Mouse (Mus musculus) midbrain, postnatal 0 days (tissue): Measurements from ENCODE around the gene Ncor1. TPM values are rescaled to one million over a fixed set of nuclear protein-coding genes. Genes with fewer than 3 reads are reported as not detected.

Experiments used
- ATAC-seq: fragments of 200-750 bp; cut with Nextera tagmentation; 2 replicates; pipeline ENCODE4 v1.8.0; 2017; ENCODE audit warnings: moderate number of reproducible peaks, mild to moderate bottlenecking, moderate TSS enrichment, moderate library complexity; ENCODE audit not compliant: low FRiP score
- DNase-seq: peaks from one replicate; pipeline ENCODE4 v3.0.0-alpha.2; 2015; ENCODE audit warnings: low spot score
- H3K27ac ChIP-seq: fragments of 300-500 bp; sonication (generic); 2 replicates; pipeline ENCODE4 v1.5.1; 2014; ENCODE audit warnings: low read depth, mild to moderate bottlenecking, low read length, mixed read lengths
- H3K27me3 ChIP-seq: fragments of 300-500 bp; sonication (generic); 2 replicates; pipeline ENCODE4 v1.6.1; 2014; ENCODE audit warnings: low read length, control low read depth, mixed read lengths; ENCODE audit not compliant: insufficient read depth
- H3K36me3 ChIP-seq: fragments of 300-500 bp; sonication (generic); 2 replicates; pipeline ENCODE4 v1.6.1; 2014; ENCODE audit warnings: low read length, control low read depth, mixed read lengths; ENCODE audit not compliant: insufficient read depth
- H3K4me1 ChIP-seq: fragments of 300-500 bp; sonication (generic); 2 replicates; pipeline ENCODE4 v1.6.1; 2014; ENCODE audit warnings: mild to moderate bottlenecking, control low read depth, antibody characterized with exemption, low read length, mixed read lengths; ENCODE audit not compliant: insufficient read depth
- H3K4me2 ChIP-seq: fragments of 300-500 bp; sonication (generic); 2 replicates; pipeline ENCODE4 v1.6.1; 2014; ENCODE audit warnings: low read depth, mild to moderate bottlenecking, low read length, mixed read lengths; ENCODE audit not compliant: poor library complexity, severe bottlenecking
- H3K4me3 ChIP-seq: fragments of 300-500 bp; sonication (generic); 2 replicates; pipeline ENCODE4 v1.5.1; 2014; ENCODE audit warnings: low read depth, mild to moderate bottlenecking, low read length, moderate library complexity
- H3K9ac ChIP-seq: fragments of 300-500 bp; sonication (generic); replicated peaks from 2 replicates; pipeline ENCODE4 v1.6.1; 2014; ENCODE audit warnings: mild to moderate bottlenecking, low read length, moderate library complexity, mixed read lengths; ENCODE audit not compliant: poor library complexity, severe bottlenecking
- H3K9me3 ChIP-seq: fragments of 300-500 bp; sonication (generic); 2 replicates; pipeline ENCODE4 v1.6.1; 2016; ENCODE audit warnings: low read length, control low read depth
- CTCF ChIP-seq: IDR thresholded peaks from 2 replicates; pipeline ENCODE4 v1.5.1; 2016; ENCODE audit warnings: antibody characterized with exemption, mild to moderate bottlenecking
- WGBS: fragments of 180-500 bp; shearing (Covaris S2); extraction: QIAGEN DNeasy Blood & Tissue Kit; methylation state at CpG from one replicate; pipeline ENCODE4 v1.1.7; 2014; 5-methylcytosine and 5-hydroxymethylcytosine counted together
- polyA plus RNA-seq: library from polyadenylated mRNA; unstranded; fragments of >200 nt; fragmentation: Nextera tagmentation; extraction: Ambion mirVana; gene quantifications from 2 replicates; pipeline ENCODE4 v1.2.1, GENCODE M21; 2015
- total RNA-seq: library from RNA; depleted of rRNA; stranded (reverse); fragments of >200 nt; gene quantifications from 2 replicates; pipeline ENCODE4 v1.2.3, GENCODE M21; 2014

The Ncor1 gene
- total and polyA plus RNA-seq, 2 experiments from 2014 or later, result 128 to 152 TPM

- no peak overlapping the region for H3K4me3 ChIP-seq
- DNase-seq, result peak; percentile 7
- ATAC-seq, result no peak
- no peak overlapping the region for H3K9ac ChIP-seq
- peaks cover 57% of the 10 kb centered on the region for H3K36me3 ChIP-seq
- no peaks in the 10 kb centered on the region for H3K4me1 ChIP-seq
- WGBS, result 81% methylated on average over 5 of the region's 5 CpGs
- H3K9me3 ChIP-seq, result no peaks in the 10 kb centered on the region
- H3K27ac ChIP-seq, result no peak overlapping the region
- no peak overlapping the region for H3K4me2 ChIP-seq
- no peak for TF ChIP-seq CTCF
- no peaks in the 10 kb centered on the region for H3K27me3 ChIP-seq
Observed at GRCm38 (mm10) chr11:62331141-62331540, 127.2 kb downstream of the Ncor1 start.

GRCm38 (mm10) chr11:62323659-62324058 lies 134.7 kb downstream of the Ncor1 start:
- H3K27me3 ChIP-seq, result no peaks in the 10 kb centered on the region
- no peak overlapping the region for H3K27ac ChIP-seq
- no peaks in the 10 kb centered on the region for H3K9me3 ChIP-seq
- peaks cover 29% of the 10 kb centered on the region for H3K36me3 ChIP-seq
- TF ChIP-seq CTCF, result no peak
- ATAC-seq (no peak), DNase-seq (no peak)
- no peak overlapping the region for H3K4me2 ChIP-seq
- no peaks in the 10 kb centered on the region for H3K4me1 ChIP-seq
- H3K4me3 ChIP-seq, result no peak overlapping the region
- no peak overlapping the region for H3K9ac ChIP-seq
- WGBS, result 89% methylated on average over 3 of the region's 3 CpGs

DNA sequence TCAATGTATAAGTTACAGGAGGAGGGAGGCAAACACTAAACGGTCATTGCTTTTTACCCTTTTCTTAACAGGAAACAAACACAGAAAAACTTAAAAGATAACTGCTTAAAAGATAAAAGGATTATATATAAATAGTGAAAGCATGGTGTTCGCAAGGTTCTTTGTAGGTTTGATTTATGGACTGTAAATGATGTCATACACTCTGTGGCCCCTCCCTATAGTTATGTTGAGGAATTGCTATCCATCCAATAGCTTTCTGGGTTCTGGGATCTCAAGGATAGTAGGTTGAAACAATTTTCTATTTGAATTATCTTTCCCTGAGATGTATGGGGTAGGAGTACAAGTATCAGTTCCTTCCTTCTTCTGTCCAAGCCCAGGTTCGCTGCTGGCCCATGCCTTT lies 138.2 kb downstream of the Ncor1 start:
- no peak for TF ChIP-seq CTCF
- H3K4me3 ChIP-seq, result no peak overlapping the region
- H3K4me2 ChIP-seq, result no peak overlapping the region
- no peaks in the 10 kb centered on the region for H3K9me3 ChIP-seq
- no peak overlapping the region for H3K27ac ChIP-seq
- no peaks in the 10 kb centered on the region for H3K4me1 ChIP-seq
- no peaks in the 10 kb centered on the region for H3K27me3 ChIP-seq
- no peak for DNase-seq
- ATAC-seq, result no peak
- no peak overlapping the region for H3K9ac ChIP-seq
- peaks cover 41% of the 10 kb centered on the region for H3K36me3 ChIP-seq
- 92% methylated on average over 3 of the region's 3 CpGs for WGBS

DNA sequence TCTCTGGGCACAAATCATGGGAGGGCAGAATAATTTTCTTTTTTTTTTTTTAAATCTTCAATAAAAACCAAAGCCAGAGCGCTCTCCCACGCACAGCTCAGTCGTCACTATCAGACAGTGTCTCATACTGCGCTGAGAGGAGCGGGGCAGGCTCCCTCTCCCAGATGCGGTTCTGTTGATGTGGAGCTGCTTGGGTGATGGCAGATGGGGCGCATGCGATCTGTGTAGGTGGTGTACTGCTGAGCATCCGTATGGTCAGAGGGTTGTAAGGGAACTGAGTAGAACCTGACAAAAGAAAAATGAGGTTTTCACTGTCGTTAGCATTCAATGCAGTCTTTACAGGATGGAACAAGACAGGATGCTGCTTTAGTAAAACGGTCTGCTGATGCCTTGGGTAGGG lies 140.6 kb downstream of the Ncor1 start:
- H3K27me3 ChIP-seq, result no peaks in the 10 kb centered on the region
- no peak overlapping the region for H3K9ac ChIP-seq
- no peak overlapping the region for H3K4me2 ChIP-seq
- no peak for ATAC-seq
- TF ChIP-seq CTCF, result no peak
- H3K27ac ChIP-seq, result no peak overlapping the region
- H3K9me3 ChIP-seq, result no peaks in the 10 kb centered on the region
- no peak overlapping the region for H3K4me3 ChIP-seq
- H3K4me1 ChIP-seq, result no peaks in the 10 kb centered on the region
- H3K36me3 ChIP-seq, result peaks cover 47% of the 10 kb centered on the region
- 90% methylated on average over 11 of the region's 11 CpGs for WGBS
- no peak for DNase-seq

DNA sequence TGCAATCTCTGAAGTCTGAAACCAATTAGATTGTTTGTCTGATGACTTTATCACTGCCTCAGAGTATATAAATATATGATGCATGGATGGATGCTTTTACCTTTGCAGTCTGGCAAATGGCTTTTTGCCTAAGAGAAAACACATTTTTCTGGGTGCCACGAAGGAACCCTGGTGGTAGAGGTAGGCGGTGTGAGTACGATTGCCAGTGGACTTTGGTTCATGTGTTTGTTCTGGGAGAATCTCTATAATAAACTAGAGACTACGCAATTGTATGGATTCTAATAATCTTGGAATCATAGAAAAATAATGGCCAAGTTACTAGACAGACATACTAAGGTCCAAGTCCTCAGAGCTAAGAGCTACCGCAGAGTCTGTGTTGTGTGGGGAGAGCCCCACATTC lies 143.4 kb downstream of the Ncor1 start:
- ATAC-seq (no peak), DNase-seq (no peak)
- no peaks in the 10 kb centered on the region for H3K4me1 ChIP-seq
- WGBS, result 96% methylated on average over 5 of the region's 5 CpGs
- no peak overlapping the region for H3K9ac ChIP-seq
- H3K4me2 ChIP-seq, result no peak overlapping the region
- H3K4me3 ChIP-seq, result no peak overlapping the region
- TF ChIP-seq CTCF, result no peak
- no peaks in the 10 kb centered on the region for H3K9me3 ChIP-seq
- H3K36me3 ChIP-seq, result peaks cover 45% of the 10 kb centered on the region
- no peak overlapping the region for H3K27ac ChIP-seq
- no peaks in the 10 kb centered on the region for H3K27me3 ChIP-seq

GRCm38 (mm10) chr11:62309296-62309695 lies 149.0 kb downstream of the Ncor1 start:
- peaks cover 37% of the 10 kb centered on the region for H3K36me3 ChIP-seq
- H3K4me3 ChIP-seq, result no peak overlapping the region
- no peak overlapping the region for H3K9ac ChIP-seq
- no peaks in the 10 kb centered on the region for H3K9me3 ChIP-seq
- no peak overlapping the region for H3K4me2 ChIP-seq
- DNase-seq, result no peak
- no peak for ATAC-seq
- H3K27ac ChIP-seq, result no peak overlapping the region
- TF ChIP-seq CTCF, result no peak
- no peaks in the 10 kb centered on the region for H3K27me3 ChIP-seq
- WGBS, result 99% methylated on average over 2 of the region's 2 CpGs
- H3K4me1 ChIP-seq, result no peaks in the 10 kb centered on the region
